Mouse (Mus musculus) lung, postnatal 0 days (tissue): Measurements from ENCODE around the gene Abhd6. TPM values are rescaled to one million over a fixed set of nuclear protein-coding genes. Genes with fewer than 3 reads are reported as not detected.
A peak's percentile ranks its signal among the peaks of the same experiment; 100 is the strongest.

Source experiments
- ATAC-seq: fragments of 200-750 bp; cut with Nextera tagmentation; 2 replicates; pipeline ENCODE4 v1.8.0; 2017; ENCODE audit warnings: moderate library complexity
- DNase-seq: peaks from one replicate; pipeline ENCODE4 v3.0.0-alpha.2; 2016; ENCODE audit warnings: low spot score
- H3K27ac ChIP-seq: fragments of 300-500 bp; sonication (generic); 2 replicates; pipeline ENCODE4 v1.5.1; 2014; ENCODE audit warnings: antibody characterized with exemption, mild to moderate bottlenecking, low read length, mixed read lengths
- H3K27me3 ChIP-seq: fragments of 300-500 bp; sonication (generic); replicated peaks from 2 replicates; pipeline ENCODE4 v1.6.1; 2014; ENCODE audit warnings: low read length, mixed read lengths; ENCODE audit not compliant: insufficient read depth
- H3K36me3 ChIP-seq: fragments of 300-500 bp; sonication (generic); 2 replicates; pipeline ENCODE4 v1.6.1; 2014; ENCODE audit warnings: low read length, mixed read lengths; ENCODE audit not compliant: insufficient read depth
- H3K4me1 ChIP-seq: fragments of 300-500 bp; sonication (generic); 2 replicates; pipeline ENCODE4 v1.6.1; 2014; ENCODE audit warnings: antibody characterized with exemption, low read depth, low read length, mixed read lengths; ENCODE audit not compliant: insufficient read depth
- H3K4me2 ChIP-seq: fragments of 300-500 bp; sonication (generic); replicated peaks from 2 replicates; pipeline ENCODE4 v1.6.1; 2014; ENCODE audit warnings: low read depth, mild to moderate bottlenecking, low read length, moderate library complexity, mixed read lengths
- H3K4me3 ChIP-seq: fragments of 300-500 bp; sonication (generic); 2 replicates; pipeline ENCODE4 v1.5.1; 2014; ENCODE audit warnings: low read depth, low read length
- H3K9ac ChIP-seq: fragments of 300-500 bp; sonication (generic); replicated peaks from 2 replicates; pipeline ENCODE4 v1.6.1; 2014; ENCODE audit warnings: low read depth, mild to moderate bottlenecking
- H3K9me3 ChIP-seq: fragments of 300-500 bp; sonication (generic); 2 replicates; pipeline ENCODE4 v1.6.1; 2016; ENCODE audit warnings: low read length, mixed read lengths
- CTCF ChIP-seq: IDR thresholded peaks from 2 replicates; pipeline ENCODE4 v1.5.1; 2016; ENCODE audit warnings: antibody characterized with exemption, mild to moderate bottlenecking
- EP300 ChIP-seq: IDR thresholded peaks from 2 replicates; pipeline ENCODE4 v1.6.1; 2016; ENCODE audit warnings: antibody characterized with exemption, mild to moderate bottlenecking, control low read depth
- WGBS: fragments of 180-500 bp; shearing (Covaris S2); extraction: QIAGEN DNeasy Blood & Tissue Kit; methylation state at CpG from one replicate; pipeline ENCODE4 v1.1.7; 2014; 5-methylcytosine and 5-hydroxymethylcytosine counted together
- polyA plus RNA-seq: library from polyadenylated mRNA; unstranded; fragments of >200 nt; fragmentation: Nextera tagmentation; extraction: Ambion mirVana; gene quantifications from 2 replicates; pipeline ENCODE4 v1.2.1, GENCODE M21; 2015

Gene Abhd6
- polyA plus RNA-seq, 1 experiment from 2014 or later = 11.9 TPM

DNA sequence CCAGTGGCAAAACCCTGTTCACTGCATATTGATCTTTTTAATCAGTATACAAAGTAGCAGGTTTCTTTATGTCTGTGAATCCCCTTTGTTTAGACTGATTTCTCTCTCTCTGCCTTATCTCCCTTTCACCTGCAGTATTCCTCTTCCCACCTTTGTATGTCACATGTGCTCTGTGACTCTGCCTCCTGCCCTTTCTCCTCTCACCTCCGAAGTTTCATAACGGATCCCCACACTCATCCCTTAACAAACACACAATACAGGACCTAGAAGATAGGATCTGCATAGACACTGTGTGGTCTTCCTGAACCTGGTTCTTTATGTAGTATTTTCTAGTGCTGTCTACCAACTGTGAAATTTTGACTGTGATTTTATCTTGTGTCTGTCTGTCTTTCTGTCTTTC lies 8.6 kb downstream of the Abhd6 start:
- H3K27ac ChIP-seq = no peak overlapping the region
- no peak overlapping the region for H3K4me2 ChIP-seq
- no peaks in the 10 kb centered on the region for H3K9me3 ChIP-seq
- no peaks in the 10 kb centered on the region for H3K36me3 ChIP-seq
- 70% methylated on average over 2 of the region's 2 CpGs for WGBS
- no peak for ATAC-seq
- H3K27me3 ChIP-seq = no peaks in the 10 kb centered on the region
- DNase-seq = no peak
- TF ChIP-seq CTCF (no peak), EP300 (no peak)
- H3K9ac ChIP-seq = no peak overlapping the region
- H3K4me3 ChIP-seq = no peak overlapping the region
- H3K4me1 ChIP-seq = no peaks in the 10 kb centered on the region

DNA sequence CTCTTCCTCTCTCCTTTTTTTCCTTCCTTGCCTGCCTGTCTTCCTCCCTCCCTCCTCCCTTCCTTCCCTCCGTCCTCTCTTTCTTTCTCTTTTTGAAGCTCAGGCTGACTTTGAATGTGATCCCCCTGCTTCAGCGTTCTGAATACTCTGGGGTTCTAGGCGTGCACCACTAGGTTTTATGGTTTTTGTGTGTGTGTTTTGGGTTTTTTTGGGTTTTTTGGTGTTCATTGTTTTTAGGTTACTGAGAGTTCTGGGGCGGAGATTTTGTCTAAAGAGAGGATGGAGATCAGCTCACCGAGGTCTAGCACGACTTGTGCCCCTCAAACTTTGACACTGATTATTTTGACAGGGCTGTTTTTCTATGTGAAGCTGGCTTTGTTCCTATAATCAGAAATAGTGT lies 9.2 kb downstream of the Abhd6 start:
- Histone ChIP-seq H3K27me3 (no peaks in the 10 kb centered on the region), H3K4me2 (no peak overlapping the region), H3K4me1 (no peaks in the 10 kb centered on the region), H3K4me3 (no peak overlapping the region), H3K9me3 (no peaks in the 10 kb centered on the region), H3K9ac (no peak overlapping the region), H3K36me3 (no peaks in the 10 kb centered on the region), H3K27ac (no peak overlapping the region)
- no peak for ATAC-seq
- 82% methylated on average over 6 of the region's 6 CpGs for WGBS
- no peak for DNase-seq
- TF ChIP-seq EP300 (no peak), CTCF (no peak)

DNA sequence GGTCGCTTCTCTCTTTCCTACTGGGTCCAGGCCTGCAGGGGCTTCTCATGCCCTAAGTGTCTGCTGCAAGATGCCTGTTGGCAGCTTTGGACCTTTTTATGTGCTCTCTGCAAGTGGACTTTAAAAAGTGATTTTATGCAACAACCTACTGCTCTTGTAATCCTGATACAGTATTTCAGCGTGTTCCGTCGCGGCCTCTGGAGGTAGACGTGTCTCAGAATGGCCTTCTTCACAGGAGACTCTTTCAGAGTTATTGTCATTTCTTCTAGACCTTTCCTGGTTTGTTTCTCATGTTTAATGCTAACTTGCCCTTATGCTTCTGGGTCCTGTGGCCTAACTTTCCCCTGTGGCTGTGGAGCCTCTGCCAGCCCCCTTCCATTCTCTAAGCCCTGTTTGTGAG lies 13.1 kb downstream of the Abhd6 start:
- no peaks in the 10 kb centered on the region for H3K9me3 ChIP-seq
- no peaks in the 10 kb centered on the region for H3K4me1 ChIP-seq
- TF ChIP-seq EP300 (no peak), CTCF (no peak)
- no peak for ATAC-seq
- no peak overlapping the region for H3K9ac ChIP-seq
- WGBS = 87% methylated on average over 6 of the region's 6 CpGs
- no peak overlapping the region for H3K27ac ChIP-seq
- H3K36me3 ChIP-seq = no peaks in the 10 kb centered on the region
- H3K27me3 ChIP-seq = no peaks in the 10 kb centered on the region
- no peak overlapping the region for H3K4me2 ChIP-seq
- no peak overlapping the region for H3K4me3 ChIP-seq
- no peak for DNase-seq

DNA sequence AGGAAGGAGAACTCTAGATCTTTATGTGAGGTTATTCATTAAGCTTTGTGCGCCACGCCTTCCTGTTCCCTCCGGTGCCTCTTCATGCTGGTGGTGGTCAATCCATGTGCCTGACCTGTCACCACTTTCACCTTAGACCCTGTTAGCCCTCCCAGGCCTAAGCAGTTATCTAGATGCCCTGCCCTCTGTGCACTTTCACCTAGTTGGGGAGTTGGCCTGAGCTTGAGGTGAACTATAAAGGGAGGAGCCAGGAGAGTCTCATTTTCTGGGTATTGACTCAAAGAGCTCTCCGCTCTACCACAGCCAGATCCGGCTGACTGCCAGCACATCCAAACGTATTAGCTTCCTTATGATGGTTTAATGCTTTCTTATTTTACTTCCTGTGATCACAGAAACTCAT lies 13.6 kb downstream of the Abhd6 start:
- no peaks in the 10 kb centered on the region for H3K9me3 ChIP-seq
- ATAC-seq (no peak; the same call in 1 of the 2 replicates), DNase-seq (peak; percentile 45)
- no peak overlapping the region for H3K4me3 ChIP-seq
- 66% methylated on average over 6 of the region's 6 CpGs for WGBS
- H3K9ac ChIP-seq = no peak overlapping the region
- H3K27ac ChIP-seq = no peak overlapping the region
- H3K27me3 ChIP-seq = no peaks in the 10 kb centered on the region
- H3K36me3 ChIP-seq = no peaks in the 10 kb centered on the region
- H3K4me2 ChIP-seq = no peak overlapping the region
- no peaks in the 10 kb centered on the region for H3K4me1 ChIP-seq
- TF ChIP-seq EP300 (no peak), CTCF (no peak)

DNA sequence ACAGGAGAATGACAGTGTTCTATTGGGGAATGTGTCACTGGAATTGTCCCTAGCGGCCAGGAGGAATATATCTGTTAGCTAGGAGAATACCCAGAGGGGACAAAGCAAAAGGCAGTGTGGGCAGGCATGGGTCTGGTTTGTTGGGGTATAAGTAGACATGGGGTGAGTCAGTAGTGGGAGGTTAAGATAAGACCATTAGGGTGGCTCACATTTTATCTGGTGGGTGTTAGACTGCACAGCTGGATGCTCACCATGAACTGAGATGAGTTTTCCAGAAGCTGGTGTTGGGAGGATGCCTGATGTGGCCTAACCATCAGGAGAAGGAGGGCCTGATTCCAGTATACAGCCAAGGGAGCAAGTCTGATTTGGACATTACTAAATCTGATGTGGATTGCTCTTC lies 14.2 kb downstream of the Abhd6 start:
- DNase-seq (no peak), ATAC-seq (no peak)
- Histone ChIP-seq H3K9ac (no peak overlapping the region), H3K9me3 (no peaks in the 10 kb centered on the region), H3K4me1 (no peaks in the 10 kb centered on the region), H3K27ac (no peak overlapping the region), H3K4me2 (no peak overlapping the region), H3K27me3 (no peaks in the 10 kb centered on the region), H3K4me3 (no peak overlapping the region), H3K36me3 (no peaks in the 10 kb centered on the region)
- 87% methylated on average over 1 of the region's 1 CpGs for WGBS
- TF ChIP-seq EP300 = no peak
- TF ChIP-seq CTCF = no peak

DNA sequence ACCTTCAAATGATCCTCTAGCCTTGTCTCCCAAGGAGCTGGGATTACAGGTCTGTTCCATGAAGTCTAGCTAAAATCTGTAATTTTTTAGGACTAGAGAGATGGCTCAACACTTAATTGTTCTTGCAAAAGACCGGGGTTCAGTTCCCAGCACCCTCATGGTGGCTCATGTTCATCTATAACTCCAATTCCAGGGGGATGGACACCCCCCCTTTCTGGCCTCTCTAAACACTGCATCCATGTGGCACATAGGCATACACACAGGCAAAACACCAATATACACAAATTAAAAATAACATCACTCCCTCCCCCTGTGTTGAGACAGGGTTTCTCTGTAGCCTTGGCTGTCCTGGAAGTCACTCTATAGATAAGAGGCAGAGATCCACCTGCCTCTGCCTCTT lies 17.3 kb downstream of the Abhd6 start:
- no peak overlapping the region for H3K27ac ChIP-seq
- no peak overlapping the region for H3K4me2 ChIP-seq
- H3K27me3 ChIP-seq = no peaks in the 10 kb centered on the region
- no peaks in the 10 kb centered on the region for H3K4me1 ChIP-seq
- TF ChIP-seq CTCF = no peak
- no peak for TF ChIP-seq EP300
- DNase-seq = no peak
- H3K9me3 ChIP-seq = no peaks in the 10 kb centered on the region
- 94% methylated on average over 1 of the region's 1 CpGs for WGBS
- ATAC-seq = no peak
- H3K9ac ChIP-seq = no peak overlapping the region
- no peak overlapping the region for H3K4me3 ChIP-seq
- no peaks in the 10 kb centered on the region for H3K36me3 ChIP-seq

DNA sequence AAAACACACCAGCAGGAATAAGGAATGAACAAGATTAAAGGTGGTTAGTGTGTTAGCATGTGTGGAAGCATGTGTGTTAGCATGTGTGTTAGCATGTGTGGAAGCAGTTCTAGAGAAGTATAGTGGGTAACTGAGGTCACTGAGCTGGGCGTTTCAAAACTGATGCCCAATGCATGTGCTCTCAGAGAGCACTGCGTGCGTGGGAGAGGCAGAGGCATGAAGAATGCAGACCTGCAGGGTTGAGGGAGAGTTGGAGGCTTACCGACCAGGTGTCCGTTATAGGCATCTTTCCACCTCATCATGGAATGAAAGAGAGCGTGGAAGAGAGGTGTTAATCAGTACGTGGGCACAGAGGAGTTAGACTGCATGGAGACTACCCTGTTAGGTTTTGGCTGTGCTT lies 17.8 kb downstream of the Abhd6 start:
- Histone ChIP-seq H3K9ac (no peak overlapping the region), H3K4me3 (no peak overlapping the region), H3K9me3 (no peaks in the 10 kb centered on the region), H3K27ac (no peak overlapping the region), H3K27me3 (no peaks in the 10 kb centered on the region), H3K4me2 (no peak overlapping the region), H3K4me1 (no peaks in the 10 kb centered on the region), H3K36me3 (no peaks in the 10 kb centered on the region)
- no peak for ATAC-seq
- no peak for DNase-seq
- TF ChIP-seq EP300 (no peak), CTCF (no peak)
- 87% methylated on average over 7 of the region's 7 CpGs for WGBS
